Mouse (Mus musculus) common myeloid progenitor, adult 5-6 weeks (primary cell): ENCODE measurements around the gene Olfr1393. TPM values are rescaled to one million over a fixed set of nuclear protein-coding genes. Genes with fewer than 3 reads are reported as not detected.

Experiments
- ATAC-seq: replicated peaks from 2 replicates; pipeline ENCODE4 v1.8.0; 2016; ENCODE audit warnings: low read depth, mild to moderate bottlenecking, moderate TSS enrichment, inconsistent platforms; ENCODE audit not compliant: poor library complexity, severe bottlenecking
- total RNA-seq: library from RNA; stranded (forward); fragments of 200-1000, 187-1606 nt; gene quantifications from 2 replicates; pipeline ENCODE4 v1.2.3, GENCODE M21; 2017

Gene Olfr1393
- not detected in 2 replicates for total RNA-seq

DNA sequence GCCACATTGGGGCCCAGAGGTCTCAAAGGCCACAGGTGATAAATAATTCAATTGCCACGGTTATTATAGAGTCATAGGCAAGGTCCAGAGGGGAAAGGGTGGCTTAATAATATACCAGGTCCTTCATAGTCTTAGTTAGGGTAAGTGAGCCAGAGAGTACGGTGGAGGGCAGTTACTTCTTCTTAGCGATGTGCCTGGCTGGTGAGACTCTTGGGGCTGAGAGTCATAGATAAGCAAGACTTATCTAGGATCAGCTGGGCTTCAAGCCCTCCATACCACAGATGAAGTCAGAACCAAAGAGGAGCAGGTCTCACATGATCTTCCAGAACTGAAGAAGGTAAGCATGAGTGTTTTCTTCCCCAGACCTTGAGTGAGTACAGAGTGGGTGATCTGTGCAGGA, at the start of gene Olfr1393:
Olfr1393 (plus strand) TSS at position 83 of the 400 bp plus-strand sequence.
- 0 out of 2 replicates have a peak, but pooled peaks have one; percentile 29 for ATAC-seq

GRCm38 (mm10) chr11:49232781-49233180, 45.3 kb upstream of the Olfr1393 start:
- no peak for ATAC-seq

- peak; percentile 50; the same call in 1 of the 2 replicates for ATAC-seq
These were observed 42.5 kb upstream of the Olfr1393 start for GRCm38 (mm10) chr11:49235459-49236207.

DNA sequence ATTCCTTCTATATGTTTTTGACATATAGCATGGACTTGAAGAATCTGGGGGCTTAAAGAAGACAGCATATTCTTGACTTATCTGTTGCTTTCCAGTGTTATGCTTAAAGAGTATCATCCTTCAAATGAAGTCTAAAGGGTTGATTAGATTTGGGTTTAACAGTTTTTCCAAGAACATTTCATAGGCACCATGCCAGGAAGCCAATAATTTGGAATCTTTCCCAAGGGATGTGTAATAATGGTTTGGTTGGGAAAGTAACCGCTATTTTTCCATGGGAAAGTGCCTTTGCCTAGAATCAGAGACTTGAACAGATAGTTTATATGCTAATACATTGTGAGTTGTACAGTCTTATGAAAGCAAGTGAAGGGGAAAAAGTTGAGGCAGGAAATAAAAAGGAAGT, 41.2 kb upstream of the Olfr1393 start:
- no peak for ATAC-seq

DNA sequence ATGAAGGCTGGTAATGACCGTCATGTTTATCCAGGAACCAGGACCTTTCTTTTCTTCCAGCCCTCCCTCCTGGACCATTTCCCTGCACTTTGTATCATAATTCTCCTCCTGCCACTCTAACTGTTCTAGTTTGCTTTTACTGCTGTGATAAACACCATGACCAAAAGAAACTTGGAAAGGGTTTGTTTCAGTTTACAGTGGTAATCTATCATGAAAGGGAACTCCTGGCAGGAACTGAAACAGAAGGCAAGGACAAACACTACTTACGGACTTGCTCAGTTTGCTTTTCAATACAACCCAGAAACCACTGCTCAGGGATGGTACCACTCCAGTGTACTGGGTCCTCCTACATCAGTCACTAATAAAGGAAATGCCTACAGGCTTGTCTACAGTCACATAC, 40.6 kb upstream of the Olfr1393 start:
- ATAC-seq, result peak; percentile 53

DNA sequence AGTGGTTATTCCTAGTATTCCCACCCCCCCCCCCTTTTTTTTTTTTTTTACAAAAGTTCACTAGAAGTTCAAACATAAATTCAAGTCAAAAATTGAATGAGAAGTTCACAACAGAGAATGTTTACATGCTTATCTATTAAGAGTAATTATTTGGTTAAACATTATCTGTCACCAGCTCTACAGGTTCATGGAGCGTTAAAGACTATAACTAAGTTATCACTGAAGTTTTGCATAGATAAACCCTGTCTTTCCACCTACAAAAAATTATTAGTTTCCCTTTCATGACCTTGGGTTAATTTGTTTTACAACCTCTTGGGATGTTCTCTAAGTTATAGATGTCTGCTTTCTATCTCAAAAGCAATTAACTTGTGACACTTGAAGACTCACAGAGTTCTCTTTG, 37.8 kb upstream of the Olfr1393 start:
- no peak for ATAC-seq

DNA sequence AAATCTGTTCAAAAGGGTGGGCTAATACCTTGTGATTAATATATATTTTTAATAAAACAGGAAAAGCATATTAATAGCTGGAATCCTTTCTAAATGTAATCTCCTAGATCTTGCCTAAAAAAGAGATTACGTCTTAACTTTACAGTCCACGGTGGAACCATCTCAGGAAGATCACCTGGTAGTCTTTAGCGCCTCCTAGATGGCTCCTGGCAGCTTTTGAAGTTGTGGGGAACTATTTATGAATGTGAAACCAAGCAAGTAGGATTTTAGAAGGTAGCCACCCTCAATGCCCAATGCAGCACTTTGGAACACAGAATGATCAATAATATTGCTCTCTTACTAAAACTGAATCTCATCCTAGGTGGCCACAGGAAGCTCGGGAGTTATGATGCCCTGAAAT, 37.2 kb upstream of the Olfr1393 start:
- no peak for ATAC-seq

- peak; percentile 33 for ATAC-seq
These were observed 36.6 kb upstream of the Olfr1393 start for GRCm38 (mm10) chr11:49241471-49241870.

DNA sequence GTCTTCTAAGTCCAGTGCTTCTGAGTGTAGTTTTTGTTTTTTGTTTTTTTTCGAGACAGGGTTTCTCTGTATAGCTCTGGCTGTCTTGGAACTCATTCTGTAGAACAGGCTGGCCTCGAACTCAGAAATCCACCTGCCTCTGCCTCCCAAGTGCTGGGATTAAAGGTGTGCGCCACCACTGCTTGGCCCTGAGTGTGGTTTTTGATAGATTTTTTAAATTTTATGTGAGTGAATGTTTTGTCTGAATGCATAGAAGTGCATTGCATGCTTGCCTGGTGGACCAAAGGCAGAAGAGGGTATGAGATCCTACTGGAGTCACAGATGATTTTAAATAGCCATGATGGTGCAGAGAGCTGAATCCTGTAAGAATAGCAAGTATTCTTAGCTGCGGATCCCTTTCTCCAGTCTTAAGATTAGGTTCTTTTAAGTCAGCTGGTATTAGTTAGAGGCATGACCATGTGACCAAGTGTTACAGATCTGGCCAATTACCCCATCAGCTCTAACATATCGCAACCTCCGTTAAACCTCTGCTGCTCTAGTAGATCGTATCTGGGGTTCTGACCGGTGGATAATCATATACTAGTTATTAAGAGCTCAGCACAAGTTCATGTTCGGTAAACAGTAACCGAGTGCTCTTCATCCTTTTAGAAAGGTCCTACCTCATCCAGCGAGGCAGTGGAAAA, 35.0 kb upstream of the Olfr1393 start:
- no peak for ATAC-seq

DNA sequence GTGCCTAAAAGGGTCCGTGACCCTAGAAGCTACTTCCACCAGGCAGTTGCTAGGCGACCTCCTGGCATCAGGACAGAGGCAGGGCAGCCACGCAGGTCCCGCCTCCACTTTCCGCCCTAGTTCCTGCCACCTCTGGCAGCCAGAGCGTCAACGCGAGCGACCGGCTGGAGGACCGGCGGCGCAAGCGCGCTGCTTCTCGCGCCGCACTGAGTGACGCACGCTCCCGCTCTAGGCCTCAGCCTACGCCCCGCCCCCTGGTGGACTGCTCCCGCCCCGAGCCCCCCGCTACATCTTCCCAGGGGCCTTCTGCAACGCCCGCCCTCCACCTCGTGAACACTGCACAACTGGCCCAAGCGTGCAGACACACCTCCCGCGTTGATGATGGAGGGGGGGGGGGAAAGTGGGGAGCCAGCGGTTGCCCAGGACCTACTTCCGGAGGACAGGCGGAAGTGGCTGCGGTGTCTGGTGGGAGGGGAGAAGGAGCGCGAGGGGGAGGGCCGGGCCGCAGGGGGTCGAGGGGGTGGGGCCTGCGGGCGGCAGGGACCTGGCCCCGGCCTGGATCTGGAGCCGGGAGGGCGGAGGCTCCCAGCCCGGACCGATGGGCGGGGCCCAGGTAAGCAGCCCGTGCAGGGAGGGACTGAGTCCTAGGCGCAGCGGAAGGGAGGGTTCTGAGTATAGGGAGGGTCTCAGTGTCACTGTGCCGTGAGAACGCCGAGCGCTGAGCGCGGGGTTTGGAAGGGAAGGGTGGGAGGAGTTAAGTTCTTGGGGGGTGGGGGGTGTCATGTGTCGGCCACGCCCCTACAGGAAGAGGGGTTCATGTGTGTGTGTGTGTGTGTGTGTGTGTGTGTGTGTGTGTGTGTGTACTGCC, 34.1 kb upstream of the Olfr1393 start, which contains the start of gene Mgat1:
Mgat1 (plus strand) TSS at position 465 of the 868 bp plus-strand sequence.
- peak; percentile 66 for ATAC-seq

DNA sequence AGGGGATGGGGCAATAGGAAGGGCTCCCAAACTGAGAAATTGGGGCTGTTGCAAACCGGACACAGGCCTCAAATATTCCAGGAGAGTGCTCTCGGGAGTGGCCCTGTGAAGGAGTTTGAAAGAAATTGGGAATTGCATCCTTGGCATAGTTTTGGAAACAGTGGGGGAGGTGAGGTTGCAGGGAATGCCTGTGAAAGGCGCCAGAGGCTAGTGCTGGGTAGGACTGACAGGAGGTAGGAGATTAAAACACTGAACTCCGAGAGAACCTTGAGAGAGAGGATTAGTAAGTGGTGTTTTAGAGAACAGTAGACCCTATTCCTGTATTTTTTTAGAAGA, 33.5 kb upstream of the Olfr1393 start:
- no peak for ATAC-seq

- no peak for ATAC-seq
These were observed 32.9 kb upstream of the Olfr1393 start for GRCm38 (mm10) chr11:49245176-49245575.

DNA sequence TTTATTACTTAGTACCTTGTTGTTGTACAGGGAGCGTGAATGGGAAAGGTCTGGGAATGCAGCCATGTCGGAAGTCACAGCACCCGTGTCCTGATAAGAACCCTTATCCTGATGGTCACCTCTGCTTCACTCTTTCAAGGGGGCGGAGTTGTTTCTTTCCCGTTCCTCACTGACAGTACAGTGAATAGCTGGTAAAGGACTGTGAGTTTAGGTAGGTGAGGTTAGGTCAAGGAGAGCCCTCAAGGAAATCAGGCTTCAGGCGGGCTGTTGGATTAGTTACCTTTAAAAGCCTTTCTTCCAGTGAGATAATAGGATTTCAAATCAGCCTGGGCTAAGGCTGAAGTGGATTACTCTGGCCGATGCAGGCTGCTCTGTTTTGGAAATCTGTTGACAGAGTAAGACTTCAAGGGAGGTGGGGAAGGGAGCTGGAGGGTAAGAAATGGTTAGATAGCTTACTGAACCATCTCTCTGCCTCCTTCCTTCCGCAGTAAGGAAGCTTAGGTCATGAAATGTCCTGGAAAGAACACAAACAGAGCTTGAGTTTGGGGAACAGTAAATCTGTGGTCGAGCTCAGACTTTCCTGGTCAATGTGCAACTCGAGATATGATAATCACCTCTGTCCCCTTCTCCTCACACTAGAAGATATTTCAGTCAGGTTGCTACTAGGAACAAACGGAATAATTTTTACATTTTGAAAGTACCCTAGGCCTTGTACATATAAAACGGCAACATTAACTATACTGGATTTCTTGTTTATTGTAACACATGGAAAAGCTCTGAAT, 32.3 kb upstream of the Olfr1393 start:
- no peak for ATAC-seq

DNA sequence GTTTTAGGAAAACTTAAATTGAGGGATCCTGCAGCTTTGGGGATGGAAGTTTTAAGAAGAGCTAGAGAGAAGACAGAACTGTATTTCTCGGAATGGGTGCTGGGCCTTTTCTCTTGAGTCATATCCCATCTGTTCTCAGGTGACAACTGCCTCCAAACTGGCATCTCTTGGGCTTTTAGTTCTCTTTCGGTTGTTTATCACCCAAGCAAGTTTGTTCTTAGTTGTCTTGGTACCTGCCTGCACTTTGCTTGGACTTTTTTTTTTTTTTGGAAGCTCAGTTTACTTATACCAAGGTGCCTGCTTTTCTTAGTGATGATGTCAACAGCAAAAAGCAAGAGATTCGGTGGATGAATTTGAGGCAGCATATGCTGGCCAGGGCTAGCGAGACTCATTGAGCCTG, 31.6 kb upstream of the Olfr1393 start:
- ATAC-seq, result no peak

- ATAC-seq, result no peak
These were observed 30.8 kb upstream of the Olfr1393 start for GRCm38 (mm10) chr11:49247255-49247654.

DNA sequence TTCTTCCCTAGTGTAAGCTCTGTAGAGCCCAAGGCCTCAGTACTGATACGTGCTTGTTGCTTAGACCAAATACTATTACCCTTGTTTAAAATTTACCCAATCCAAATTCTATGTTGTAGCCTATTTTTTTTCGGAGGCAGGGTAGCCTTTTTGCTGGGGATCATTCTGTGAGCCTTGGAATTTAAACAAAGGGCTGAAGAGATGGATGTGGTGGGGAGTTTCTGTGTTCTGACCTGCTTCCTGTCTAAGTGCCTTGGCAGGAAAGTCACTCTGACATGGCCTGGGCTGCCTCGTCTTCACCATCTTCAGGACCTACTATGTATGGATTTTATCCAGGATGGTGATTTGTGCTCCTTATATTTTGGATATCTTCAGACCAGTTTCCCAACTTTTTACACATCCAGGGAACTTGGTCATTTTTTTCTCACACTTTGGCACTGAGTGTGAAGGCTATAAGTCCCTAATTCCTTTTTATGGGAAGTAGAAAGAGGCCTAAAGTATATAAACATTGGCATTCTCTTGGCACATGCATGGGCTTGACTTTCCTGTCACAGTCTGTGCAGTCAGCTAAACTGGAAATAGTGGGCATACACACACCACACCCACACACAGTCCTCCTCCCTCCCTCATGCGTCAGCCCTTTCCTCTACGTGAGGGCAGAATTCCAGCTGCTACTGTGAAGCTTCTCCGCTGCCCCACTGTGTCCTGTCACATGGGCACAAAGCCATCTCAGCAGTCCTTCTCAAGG, 29.7 kb upstream of the Olfr1393 start:
- ATAC-seq, result no peak

GRCm38 (mm10) chr11:49248974-49249700, 29.0 kb upstream of the Olfr1393 start:
- ATAC-seq, result no peak

GRCm38 (mm10) chr11:49249811-49250421, 28.2 kb upstream of the Olfr1393 start:
- ATAC-seq, result peak; percentile 55
